Mouse (Mus musculus): ENCODE results near the gene Ssbp1. TPM values are rescaled to one million over a fixed set of nuclear protein-coding genes. Genes with fewer than 3 reads are reported as not detected.

Ssbp1 gene
- polyA plus RNA-seq (2016; fragmentation: Nextera tagmentation; extraction: Ambion mirVana) = 199 TPM in 2 replicates

GRCm38 (mm10) chr6:40470916-40471719 is at the start of gene Ssbp1:
Ssbp1 (plus strand) TSS chr6:40471352.
- H3K27me3 ChIP-seq = no peaks in the 10 kb centered on the region
- peak within 1 kb of the TSS; percentile 76 for H3K4me3 ChIP-seq (replicated peaks)
- H3K4me1 ChIP-seq = peaks cover 7% of the 10 kb centered on the region
- no peaks in the 10 kb centered on the region for H3K9me3 ChIP-seq
- peaks cover 27% of the 10 kb centered on the region for H3K36me3 ChIP-seq (replicated peaks)
- H3K4me2 ChIP-seq = peak within 1 kb of the TSS; percentile 68
- ATAC-seq (ENCODE audit: low FRiP score) = peak; percentile 97
- peak within 1 kb of the TSS; percentile 98 for H3K27ac ChIP-seq
- under 1% methylated on average over 54 of the region's 54 CpGs for WGBS
- H3K9ac ChIP-seq = peak within 1 kb of the TSS; percentile 87

GRCm38 (mm10) chr6:40423013-40423412 is 48.1 kb upstream of the Ssbp1 start:
- H3K4me1 ChIP-seq = no peaks in the 10 kb centered on the region
- H3K9ac ChIP-seq = no peak overlapping the region
- no peaks in the 10 kb centered on the region for H3K27me3 ChIP-seq
- WGBS = 79% methylated on average over 1 of the region's 1 CpGs
- peaks cover 11% of the 10 kb centered on the region; the same call in 1 of the 2 replicates for H3K36me3 ChIP-seq (replicated peaks)
- H3K27ac ChIP-seq = no peak overlapping the region
- no peak overlapping the region for H3K4me2 ChIP-seq
- ATAC-seq (ENCODE audit: low FRiP score) = no peak
- no peaks in the 10 kb centered on the region for H3K9me3 ChIP-seq
- H3K4me3 ChIP-seq (replicated peaks) = no peak overlapping the region

DNA sequence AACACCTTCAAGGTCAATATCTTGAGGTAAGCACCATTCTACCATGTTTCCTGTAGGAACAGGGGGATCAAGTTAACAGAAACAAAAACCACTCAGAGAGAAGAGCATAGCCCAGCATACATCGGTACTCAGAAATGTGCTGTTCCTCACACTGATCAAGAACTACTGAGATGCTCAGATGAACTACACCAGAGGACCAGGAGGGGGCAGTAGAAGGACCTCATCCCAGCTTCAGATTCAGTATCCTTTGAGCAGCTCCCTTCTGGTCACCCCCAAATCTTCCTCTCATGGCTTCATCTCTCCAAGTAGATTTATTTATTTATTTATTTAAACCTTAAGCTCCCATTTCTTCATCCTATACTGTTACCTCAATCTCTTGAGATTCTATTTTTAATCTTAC is 47.4 kb upstream of the Ssbp1 start:
- H3K27ac ChIP-seq = no peak overlapping the region
- no peak overlapping the region for H3K4me2 ChIP-seq
- H3K4me3 ChIP-seq (replicated peaks) = no peak overlapping the region
- 0 out of 2 replicates have a peak, but pooled peaks cover 10% of the 10 kb centered on the region for H3K36me3 ChIP-seq (replicated peaks)
- peaks cover 4% of the 10 kb centered on the region; the same call in 1 of the 2 replicates for H3K4me1 ChIP-seq
- H3K27me3 ChIP-seq = no peaks in the 10 kb centered on the region
- ATAC-seq (ENCODE audit: low FRiP score) = no peak
- 56% methylated on average over 1 of the region's 1 CpGs for WGBS
- H3K9ac ChIP-seq = no peak overlapping the region
- H3K9me3 ChIP-seq = no peaks in the 10 kb centered on the region

DNA sequence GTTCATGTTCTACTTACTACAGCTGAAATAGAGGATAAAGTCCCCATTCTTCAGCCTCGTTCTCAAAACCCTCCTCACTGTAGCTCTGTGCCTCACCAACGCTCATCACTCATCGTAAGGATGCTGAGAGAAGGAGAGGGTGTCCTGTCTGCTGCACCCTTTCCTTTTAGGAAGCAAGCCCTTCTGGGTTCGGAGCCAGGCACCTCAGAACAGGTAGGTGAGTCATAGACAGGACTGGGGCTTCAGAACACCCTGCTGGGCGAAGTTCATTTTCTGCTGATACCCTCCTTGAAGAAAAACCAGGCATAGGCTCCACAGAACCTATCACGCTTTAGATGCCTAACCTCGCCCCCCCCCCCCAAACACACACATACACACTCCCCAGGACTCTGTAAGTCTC is 43.7 kb upstream of the Ssbp1 start:
- ATAC-seq (ENCODE audit: low FRiP score) = no peak

GRCm38 (mm10) chr6:40428696-40429095 is 42.5 kb upstream of the Ssbp1 start:
- H3K4me2 ChIP-seq = no peak overlapping the region
- H3K9me3 ChIP-seq = no peaks in the 10 kb centered on the region
- peaks cover 25% of the 10 kb centered on the region for H3K4me1 ChIP-seq
- no peak for ATAC-seq (ENCODE audit: low FRiP score)
- H3K27me3 ChIP-seq = no peaks in the 10 kb centered on the region
- H3K9ac ChIP-seq = no peak overlapping the region
- 74% methylated on average over 3 of the region's 3 CpGs for WGBS
- no peak overlapping the region for H3K4me3 ChIP-seq (replicated peaks)
- H3K27ac ChIP-seq = no peak overlapping the region
- no peaks in the 10 kb centered on the region for H3K36me3 ChIP-seq (replicated peaks)

More for the DNA sequence above, 43.7 kb upstream of the Ssbp1 start:
- Histone ChIP-seq H3K4me3 (replicated peaks) (no peak overlapping the region), H3K36me3 (replicated peaks) (0 out of 2 replicates have a peak, but pooled peaks cover 1% of the 10 kb centered on the region), H3K27ac (no peak overlapping the region), H3K9ac (no peak overlapping the region), H3K4me2 (no peak overlapping the region), H3K27me3 (no peaks in the 10 kb centered on the region), H3K4me1 (peaks cover 25% of the 10 kb centered on the region), H3K9me3 (no peaks in the 10 kb centered on the region)
- 91% methylated on average over 7 of the region's 7 CpGs for WGBS

- ATAC-seq (ENCODE audit: low FRiP score) = peak; percentile 16; the same call in 1 of the 2 replicates
- Histone ChIP-seq H3K9me3 (no peaks in the 10 kb centered on the region), H3K9ac (no peak overlapping the region), H3K4me1 (peaks cover 31% of the 10 kb centered on the region), H3K36me3 (replicated peaks) (no peaks in the 10 kb centered on the region), H3K4me2 (0 out of 2 replicates have a peak overlapping the region, but pooled peaks have one; percentile 15), H3K4me3 (replicated peaks) (no peak overlapping the region), H3K27me3 (no peaks in the 10 kb centered on the region), H3K27ac (0 out of 2 replicates have a peak overlapping the region, but pooled peaks have one; percentile 50)
- WGBS = 41% methylated on average over 4 of the region's 4 CpGs
Measured at GRCm38 (mm10) chr6:40429521-40429931, 41.6 kb upstream of the Ssbp1 start.

DNA sequence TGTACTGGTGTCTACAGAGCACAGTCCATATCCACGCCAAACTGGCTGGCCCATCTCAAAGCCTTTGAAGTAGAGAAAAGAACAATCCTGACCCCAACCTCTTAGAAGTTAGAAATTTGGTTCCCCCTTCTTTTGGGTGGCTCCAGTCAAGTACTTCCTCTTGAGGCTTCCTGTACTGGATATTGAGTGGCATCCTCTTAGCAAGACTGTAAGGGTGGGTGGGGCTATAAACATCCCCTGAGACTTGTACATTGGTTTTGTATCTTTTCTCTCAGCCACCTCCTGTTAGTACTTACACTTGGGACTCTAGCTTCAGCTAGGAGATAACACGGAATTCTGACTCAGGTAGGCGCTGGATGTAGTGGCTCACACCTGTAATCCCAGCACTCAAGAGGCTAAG is 40.9 kb upstream of the Ssbp1 start:
- no peak overlapping the region for H3K4me2 ChIP-seq
- peaks cover 36% of the 10 kb centered on the region for H3K4me1 ChIP-seq
- H3K27ac ChIP-seq = 0 out of 2 replicates have a peak overlapping the region, but pooled peaks have one; percentile 31
- H3K27me3 ChIP-seq = no peaks in the 10 kb centered on the region
- no peak overlapping the region for H3K4me3 ChIP-seq (replicated peaks)
- 80% methylated on average over 3 of the region's 3 CpGs for WGBS
- no peak for ATAC-seq (ENCODE audit: low FRiP score)
- no peaks in the 10 kb centered on the region for H3K36me3 ChIP-seq (replicated peaks)
- H3K9ac ChIP-seq = no peak overlapping the region
- H3K9me3 ChIP-seq = no peaks in the 10 kb centered on the region

GRCm38 (mm10) chr6:40430878-40431277 is 40.3 kb upstream of the Ssbp1 start:
- no peak overlapping the region for H3K4me2 ChIP-seq

DNA sequence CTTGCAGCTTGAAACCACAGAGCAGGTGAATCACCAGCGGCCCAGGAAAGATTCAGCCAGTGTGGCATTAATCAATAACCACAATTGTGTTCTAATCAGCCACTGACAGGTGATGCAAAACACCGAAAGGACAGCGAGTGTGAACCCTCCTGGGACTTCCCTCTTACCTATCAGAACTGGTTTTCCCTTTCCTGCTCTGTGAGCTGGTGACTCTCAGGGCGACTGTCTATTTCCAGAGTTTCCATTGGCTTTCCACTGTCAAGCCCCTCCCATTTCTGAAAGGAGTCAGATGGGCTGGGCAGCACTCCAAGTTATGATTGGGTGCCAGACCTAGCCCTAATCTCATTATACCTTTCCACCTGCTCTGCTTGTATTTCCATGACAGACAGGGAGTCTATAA is 39.8 kb upstream of the Ssbp1 start:
- H3K27ac ChIP-seq = 0 out of 2 replicates have a peak overlapping the region, but pooled peaks have one; percentile 3
- H3K9me3 ChIP-seq = no peaks in the 10 kb centered on the region
- no peak overlapping the region for H3K9ac ChIP-seq
- 53% methylated on average over 4 of the region's 4 CpGs for WGBS
- ATAC-seq (ENCODE audit: low FRiP score) = no peak
- H3K27me3 ChIP-seq = no peaks in the 10 kb centered on the region
- H3K4me3 ChIP-seq (replicated peaks) = no peak overlapping the region
- no peak overlapping the region for H3K4me2 ChIP-seq
- no peaks in the 10 kb centered on the region for H3K36me3 ChIP-seq (replicated peaks)
- peaks cover 39% of the 10 kb centered on the region for H3K4me1 ChIP-seq

More at GRCm38 (mm10) chr6:40430878-40431277, 40.3 kb upstream of the Ssbp1 start:
- H3K4me1 ChIP-seq = peaks cover 36% of the 10 kb centered on the region
- 75% methylated on average over 3 of the region's 3 CpGs for WGBS
- H3K4me3 ChIP-seq (replicated peaks) = no peak overlapping the region
- no peak overlapping the region for H3K9ac ChIP-seq
- 0 out of 2 replicates have a peak overlapping the region, but pooled peaks have one; percentile 3 for H3K27ac ChIP-seq
- ATAC-seq (ENCODE audit: low FRiP score) = no peak
- H3K36me3 ChIP-seq (replicated peaks) = no peaks in the 10 kb centered on the region
- no peaks in the 10 kb centered on the region for H3K9me3 ChIP-seq
- no peaks in the 10 kb centered on the region for H3K27me3 ChIP-seq

GRCm38 (mm10) chr6:40431812-40432211 is 39.3 kb upstream of the Ssbp1 start:
- H3K27ac ChIP-seq = peak overlapping the region; percentile 46
- H3K36me3 ChIP-seq (replicated peaks) = no peaks in the 10 kb centered on the region
- H3K9me3 ChIP-seq = no peaks in the 10 kb centered on the region
- H3K9ac ChIP-seq = no peak overlapping the region
- no peak for ATAC-seq (ENCODE audit: low FRiP score)
- no peaks in the 10 kb centered on the region for H3K27me3 ChIP-seq
- no peak overlapping the region for H3K4me2 ChIP-seq
- H3K4me1 ChIP-seq = peaks cover 40% of the 10 kb centered on the region
- H3K4me3 ChIP-seq (replicated peaks) = no peak overlapping the region

DNA sequence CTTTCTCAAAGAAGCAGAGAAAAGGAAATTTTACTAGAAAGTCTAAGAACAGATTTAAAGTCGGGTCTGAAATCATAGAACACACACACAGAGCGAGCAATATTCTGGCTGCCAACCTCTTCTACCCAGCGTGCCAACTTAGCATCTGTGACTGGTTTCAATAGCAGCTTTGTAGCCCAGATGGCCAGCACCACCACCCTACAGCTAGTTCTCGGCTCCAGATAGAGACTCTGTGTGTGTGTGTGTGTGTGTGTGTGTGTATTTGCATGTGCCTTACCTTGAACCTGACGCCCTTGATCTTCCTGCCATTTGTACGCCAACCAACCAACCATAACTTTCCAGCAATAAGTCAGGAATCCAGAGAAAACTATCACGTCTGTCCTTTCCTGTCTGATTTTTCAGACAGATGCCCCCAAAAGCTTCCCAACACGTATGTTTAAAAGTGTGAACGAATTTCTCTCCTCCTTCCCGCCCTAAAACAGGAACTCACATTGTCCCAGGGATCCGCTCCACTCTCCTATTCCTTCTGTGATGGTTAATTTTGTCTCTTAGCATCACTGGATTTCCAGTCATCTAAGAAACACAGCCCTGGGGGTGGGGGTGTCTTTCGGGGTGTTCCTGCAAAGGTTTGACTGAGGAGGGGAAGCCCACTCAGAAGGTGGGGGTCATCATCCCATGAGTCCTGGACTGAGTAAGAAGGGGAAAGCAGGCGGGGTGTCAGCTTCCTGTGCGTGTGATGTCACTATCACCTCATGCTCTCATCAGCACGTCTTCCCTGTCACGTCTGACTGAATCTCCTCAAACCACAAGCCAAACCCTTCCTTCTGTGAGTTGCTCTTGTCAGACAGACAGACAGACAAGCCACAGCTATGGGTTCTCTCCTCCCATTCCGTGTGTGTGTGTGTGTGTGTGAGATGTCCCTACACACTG is 38.5 kb upstream of the Ssbp1 start:
- no peak for ATAC-seq (ENCODE audit: low FRiP score)
- H3K9me3 ChIP-seq = no peaks in the 10 kb centered on the region
- H3K4me2 ChIP-seq = no peak overlapping the region
- WGBS = 88% methylated on average over 17 of the region's 17 CpGs
- H3K4me3 ChIP-seq (replicated peaks) = no peak overlapping the region
- no peaks in the 10 kb centered on the region for H3K36me3 ChIP-seq (replicated peaks)
- no peak overlapping the region for H3K9ac ChIP-seq
- peak overlapping the region; percentile 46 for H3K27ac ChIP-seq
- H3K27me3 ChIP-seq = peaks cover 5% of the 10 kb centered on the region; the same call in 1 of the 2 replicates
- peaks cover 40% of the 10 kb centered on the region for H3K4me1 ChIP-seq

DNA sequence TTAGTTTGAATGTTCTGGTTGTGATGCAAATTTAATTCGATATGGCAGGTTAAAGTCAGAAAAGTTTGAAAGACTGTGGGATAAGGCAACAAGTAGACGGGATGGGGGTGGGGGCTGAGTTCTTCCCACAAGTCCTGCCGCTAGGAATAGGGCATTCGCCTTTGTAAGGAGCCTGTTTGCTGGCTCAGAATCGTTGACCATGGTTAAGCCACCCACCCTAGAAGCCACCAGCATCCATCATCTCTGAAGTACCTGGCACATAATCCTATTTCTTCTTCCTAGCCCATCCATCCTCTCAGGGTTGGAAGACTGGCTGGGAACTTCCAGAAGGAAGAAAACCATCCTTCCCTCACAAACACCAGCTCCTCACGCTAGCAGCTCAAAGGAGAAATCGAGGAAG is 36.5 kb upstream of the Ssbp1 start:
- Histone ChIP-seq H3K27me3 (peaks cover 14% of the 10 kb centered on the region), H3K4me1 (peaks cover 32% of the 10 kb centered on the region), H3K36me3 (replicated peaks) (no peaks in the 10 kb centered on the region), H3K27ac (peak overlapping the region; percentile 89; the same call in 1 of the 2 replicates), H3K9me3 (no peaks in the 10 kb centered on the region), H3K9ac (peak overlapping the region; percentile 86), H3K4me2 (peak overlapping the region; percentile 82), H3K4me3 (replicated peaks) (peak overlapping the region; percentile 88)
- ATAC-seq (ENCODE audit: low FRiP score) = no peak
- WGBS = 8% methylated on average over 7 of the region's 7 CpGs

Measured in forebrain, embryonic 12.5 days (tissue).